Mouse (Mus musculus): ENCODE measurements around the gene Phospho1. TPM values are rescaled to one million over a fixed set of nuclear protein-coding genes. Genes with fewer than 3 reads are reported as not detected.
A peak's percentile ranks its signal among the peaks of the same experiment; 100 is the strongest.

Phospho1 gene
- polyA plus RNA-seq, 1 experiment, result 165 TPM

DNA sequence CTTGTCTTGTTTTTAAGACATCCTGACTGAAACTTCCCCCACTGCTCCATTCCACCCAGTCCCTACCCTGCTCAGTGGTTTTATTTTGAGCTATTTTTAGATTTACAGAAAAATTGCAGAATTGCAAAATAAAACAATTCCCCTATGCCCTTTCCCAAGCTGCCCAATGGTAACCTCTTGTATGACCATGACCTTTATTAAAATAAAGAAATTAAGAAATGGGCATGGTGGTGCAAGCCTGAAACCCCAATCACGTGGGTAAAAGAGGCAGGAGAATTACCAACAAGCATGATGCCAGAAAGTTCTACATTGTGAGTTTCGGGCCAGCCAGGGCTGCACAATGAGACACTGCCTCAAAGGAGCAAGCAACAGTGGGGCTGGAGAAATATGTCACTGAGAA lies 26.6 kb downstream of the Phospho1 start:
- no peaks in the 10 kb centered on the region for H3K36me3 ChIP-seq (ENCODE audit: control insufficient read depth, insufficient read depth)

DNA sequence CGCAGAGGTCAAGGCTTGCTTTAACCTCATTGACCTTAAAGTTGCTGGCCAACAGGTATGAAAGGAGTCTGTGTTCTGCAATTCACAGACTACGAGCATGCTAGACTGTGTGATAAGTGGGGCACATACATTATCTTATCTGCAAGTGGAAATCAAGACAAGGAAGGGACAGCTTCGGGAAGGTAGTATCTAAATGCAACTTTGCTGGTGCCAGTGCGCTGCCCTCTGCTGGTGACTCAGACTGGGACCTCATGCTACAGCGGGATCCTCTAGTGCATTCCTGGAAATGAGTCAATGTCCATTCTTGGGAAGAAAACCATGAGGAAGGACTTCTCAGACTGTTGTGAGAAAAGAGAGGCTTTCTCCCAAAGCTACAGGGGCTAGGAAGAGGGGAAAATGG lies 29.4 kb downstream of the Phospho1 start:
- Histone ChIP-seq H3K4me2 (ENCODE audit: low read depth) (no peak overlapping the region), H3ac (ENCODE audit: control insufficient read depth, insufficient read length) (no peak overlapping the region), H3K4me3 (no peak overlapping the region), H3K36me3 (ENCODE audit: control insufficient read depth, insufficient read depth) (no peaks in the 10 kb centered on the region), H3K79me2 (ENCODE audit: control insufficient read depth, insufficient read depth) (no peaks in the 10 kb centered on the region), H3K27me3 (ENCODE audit: control insufficient read depth, insufficient read depth, insufficient read length) (no peaks in the 10 kb centered on the region)
- TF ChIP-seq MYOD1 (IDR thresholded peaks at IDR 0.05; ENCODE audit: control insufficient read depth in 1 of 3, insufficient read length in 2 of 3, low read depth in 2 of 3), result no peak
- TF ChIP-seq REST (IDR thresholded peaks at IDR 0.05; ENCODE audit: insufficient read depth, insufficient read length), result no peak
- no peak for TF ChIP-seq MAX (IDR thresholded peaks at IDR 0.05; ENCODE audit: low read depth)
- no peak for TF ChIP-seq TCF12 (IDR thresholded peaks at IDR 0.05; ENCODE audit: insufficient read depth, poor library complexity, severe bottlenecking)
- no peak for TF ChIP-seq USF1 (IDR thresholded peaks at IDR 0.05; ENCODE audit: low read depth)
- TF ChIP-seq POLR2A (IDR thresholded peaks at IDR 0.05; ENCODE audit: insufficient read length, low read depth), result no peak

More for the DNA sequence above, 26.6 kb downstream of the Phospho1 start:
- H3K4me2 ChIP-seq (ENCODE audit: low read depth), result no peak overlapping the region
- H3K27me3 ChIP-seq (ENCODE audit: control insufficient read depth, insufficient read depth, insufficient read length), result no peaks in the 10 kb centered on the region
- H3ac ChIP-seq (ENCODE audit: control insufficient read depth, insufficient read length), result no peak overlapping the region
- no peaks in the 10 kb centered on the region for H3K79me2 ChIP-seq (ENCODE audit: control insufficient read depth, insufficient read depth)
- H3K4me3 ChIP-seq, result no peak overlapping the region
- TF ChIP-seq TCF12 (IDR thresholded peaks at IDR 0.05; ENCODE audit: insufficient read depth, poor library complexity, severe bottlenecking), result no peak
- TF ChIP-seq MYOG (IDR thresholded peaks at IDR 0.05; ENCODE audit: control insufficient read depth in 1 of 3, insufficient read depth in 1 of 3, insufficient read length in 2 of 3, low read depth in 2 of 3), result no peak

DNA sequence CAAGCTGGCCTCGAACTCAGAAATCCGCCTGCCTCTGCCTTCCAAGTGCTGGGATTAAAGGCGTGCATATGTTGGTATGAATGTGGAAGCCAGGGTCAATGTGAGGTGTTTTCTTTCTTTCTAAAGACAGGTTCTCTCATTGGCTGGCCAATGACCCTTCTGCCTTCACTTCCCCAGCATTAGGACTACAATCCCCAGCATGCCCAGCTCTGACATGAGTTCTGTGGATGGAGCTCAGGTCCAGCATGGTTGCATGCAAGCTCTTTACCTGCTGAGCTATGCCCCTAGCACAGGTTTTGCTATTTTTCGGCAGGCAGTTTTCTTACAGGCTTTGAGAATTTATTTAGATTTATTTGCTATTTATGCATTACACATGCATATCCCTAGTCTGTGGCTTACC lies 33.0 kb downstream of the Phospho1 start:
- Histone ChIP-seq H3K4me2 (ENCODE audit: low read depth) (no peak overlapping the region), H3K27me3 (ENCODE audit: control insufficient read depth, insufficient read depth, insufficient read length) (no peaks in the 10 kb centered on the region), H3ac (ENCODE audit: control insufficient read depth, insufficient read length) (no peak overlapping the region), H3K79me2 (ENCODE audit: control insufficient read depth, insufficient read depth) (no peaks in the 10 kb centered on the region), H3K4me3 (no peak overlapping the region), H3K36me3 (ENCODE audit: control insufficient read depth, insufficient read depth) (no peaks in the 10 kb centered on the region)
- TF ChIP-seq POLR2A (IDR thresholded peaks at IDR 0.05; ENCODE audit: insufficient read length, low read depth), result no peak
- TF ChIP-seq MYOG (IDR thresholded peaks at IDR 0.05; ENCODE audit: control insufficient read depth in 1 of 3, insufficient read depth in 1 of 3, insufficient read length in 2 of 3, low read depth in 2 of 3), result no peak
- TF ChIP-seq CEBPB (IDR thresholded peaks at IDR 0.05; ENCODE audit: insufficient read depth, poor library complexity, severe bottlenecking), result no peak
- no peak for TF ChIP-seq MAX (IDR thresholded peaks at IDR 0.05; ENCODE audit: low read depth)

DNA sequence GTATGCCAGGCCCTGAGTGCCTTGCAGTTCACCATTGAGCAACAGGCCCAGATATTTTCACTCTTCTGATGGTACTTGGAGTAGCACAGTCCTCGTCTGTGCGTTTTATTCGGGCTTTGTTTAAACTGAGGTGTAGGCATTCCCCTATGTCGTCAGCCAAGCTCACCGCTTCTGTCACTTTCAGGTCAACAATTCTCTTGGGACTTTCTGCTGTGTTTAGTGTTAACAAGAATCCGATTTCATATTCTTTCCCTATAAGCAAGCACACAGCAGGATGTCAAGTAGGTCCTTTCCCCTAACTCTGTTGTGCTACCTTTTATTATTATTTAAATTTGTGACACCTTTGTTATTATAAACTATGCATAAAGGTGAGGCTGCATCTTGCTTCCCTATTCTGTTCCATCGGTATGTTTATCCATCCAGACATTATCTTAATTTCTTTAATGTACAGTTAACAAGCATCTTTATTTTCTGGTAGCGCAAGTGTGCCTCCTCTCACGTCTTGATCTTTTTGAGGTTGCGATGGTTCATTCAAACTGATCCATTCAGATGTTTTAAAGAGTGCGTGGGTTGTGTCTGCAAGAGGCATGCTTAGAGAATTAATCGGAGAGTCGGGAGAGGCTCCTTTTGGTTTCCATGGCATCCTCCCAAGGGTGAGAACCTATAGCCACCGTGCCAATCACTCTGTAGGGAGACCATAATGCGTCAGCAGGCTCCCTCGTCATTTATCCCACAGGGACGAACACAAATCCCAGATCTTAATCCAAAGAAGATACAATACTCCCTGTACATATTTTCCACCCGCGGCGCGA lies 33.6 kb downstream of the Phospho1 start:
- Histone ChIP-seq H3K27me3 (ENCODE audit: control insufficient read depth, insufficient read depth, insufficient read length) (no peaks in the 10 kb centered on the region), H3K4me2 (ENCODE audit: low read depth) (peak overlapping the region; percentile 95), H3K79me2 (ENCODE audit: control insufficient read depth, insufficient read depth) (no peaks in the 10 kb centered on the region), H3K4me3 (peak overlapping the region; percentile 43), H3K36me3 (ENCODE audit: control insufficient read depth, insufficient read depth) (no peaks in the 10 kb centered on the region), H3ac (ENCODE audit: control insufficient read depth, insufficient read length) (no peak overlapping the region)
- TF ChIP-seq TCF12 (IDR thresholded peaks at IDR 0.05; ENCODE audit: insufficient read depth, poor library complexity, severe bottlenecking) (no peak), TCF3 (IDR thresholded peaks at IDR 0.05; ENCODE audit: insufficient read length, low read depth) (no peak), SRF (IDR thresholded peaks at IDR 0.05; ENCODE audit: control insufficient read depth, insufficient read length, low read depth) (no peak), MYOD1 (IDR thresholded peaks at IDR 0.05; ENCODE audit: control insufficient read depth in 1 of 3, insufficient read length in 2 of 3, low read depth in 2 of 3) (no peak), E2F4 (IDR thresholded peaks at IDR 0.05; ENCODE audit: insufficient read depth) (no peak), MAX (IDR thresholded peaks at IDR 0.05; ENCODE audit: low read depth) (no peak), USF1 (IDR thresholded peaks at IDR 0.05; ENCODE audit: low read depth) (no peak)

DNA sequence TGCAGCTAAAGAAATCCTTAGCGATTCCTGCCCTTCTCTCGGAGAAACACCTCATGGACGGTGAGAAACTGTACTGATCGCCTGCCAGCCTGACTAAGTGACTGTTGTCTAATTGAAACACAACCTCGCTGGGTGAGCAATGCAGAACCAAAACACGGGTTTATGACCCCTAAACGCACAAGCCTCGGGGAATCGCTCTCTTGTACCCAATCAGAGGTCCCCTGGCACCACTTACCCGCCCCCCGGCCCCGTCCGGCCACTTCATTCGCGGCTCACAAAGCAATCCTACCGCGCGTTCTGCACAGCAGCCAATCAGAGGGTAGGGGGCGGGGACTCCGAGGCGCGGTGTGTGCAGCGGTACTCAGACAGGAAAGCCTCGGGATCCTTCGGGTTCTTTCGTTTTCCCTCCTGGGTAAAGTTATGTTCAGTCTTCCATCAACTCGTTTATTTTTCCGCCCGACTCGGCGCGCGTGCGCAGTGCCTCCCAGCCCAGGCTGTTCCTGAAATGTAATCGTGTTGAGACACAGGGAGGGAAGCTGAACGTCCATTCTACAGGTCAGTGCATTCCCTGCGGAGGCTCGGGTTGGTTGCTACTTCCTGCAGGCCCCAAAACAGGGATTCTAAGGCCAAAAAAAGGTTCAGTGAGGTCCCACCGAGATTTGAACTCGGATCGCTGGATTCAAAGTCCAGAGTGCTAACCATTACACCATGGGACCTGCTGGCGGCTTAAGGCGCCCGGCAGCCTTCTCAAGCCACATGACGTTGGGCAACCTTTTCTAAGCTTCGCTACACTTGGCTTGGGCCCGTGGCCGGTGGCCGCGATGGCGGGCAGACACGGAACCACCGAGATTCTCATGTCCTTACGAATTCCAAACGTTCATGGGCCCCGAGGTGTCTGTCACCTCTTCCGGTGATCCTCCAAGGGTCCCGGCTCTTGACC lies 34.5 kb downstream of the Phospho1 start:
- H3K27me3 ChIP-seq (ENCODE audit: control insufficient read depth, insufficient read depth, insufficient read length), result no peaks in the 10 kb centered on the region
- H3K36me3 ChIP-seq (ENCODE audit: control insufficient read depth, insufficient read depth), result no peaks in the 10 kb centered on the region
- no peaks in the 10 kb centered on the region for H3K79me2 ChIP-seq (ENCODE audit: control insufficient read depth, insufficient read depth)
- peak; percentile 38 for TF ChIP-seq POLR2A (IDR thresholded peaks at IDR 0.05; ENCODE audit: insufficient read length, low read depth)
- peak; percentile 77 for TF ChIP-seq POLR2AphosphoS2 (IDR thresholded peaks at IDR 0.05; ENCODE audit: insufficient read length, low read depth)
- peak; percentile 3 for TF ChIP-seq SRF (IDR thresholded peaks at IDR 0.05; ENCODE audit: control insufficient read depth, insufficient read length, low read depth)
- TF ChIP-seq E2F4 (IDR thresholded peaks at IDR 0.05; ENCODE audit: insufficient read depth), result peak; percentile 7
- TF ChIP-seq MAX (IDR thresholded peaks at IDR 0.05; ENCODE audit: low read depth), result no peak
- no peak for TF ChIP-seq TCF3 (IDR thresholded peaks at IDR 0.05; ENCODE audit: insufficient read length, low read depth)
- H3K4me2 ChIP-seq (ENCODE audit: low read depth), result peak overlapping the region; percentile 95
- peak overlapping the region; percentile 17 for H3ac ChIP-seq (ENCODE audit: control insufficient read depth, insufficient read length)
- peak overlapping the region; percentile 43 for H3K4me3 ChIP-seq
